Mouse (Mus musculus): ENCODE results near the gene Disc1.

Gene Disc1

DNA sequence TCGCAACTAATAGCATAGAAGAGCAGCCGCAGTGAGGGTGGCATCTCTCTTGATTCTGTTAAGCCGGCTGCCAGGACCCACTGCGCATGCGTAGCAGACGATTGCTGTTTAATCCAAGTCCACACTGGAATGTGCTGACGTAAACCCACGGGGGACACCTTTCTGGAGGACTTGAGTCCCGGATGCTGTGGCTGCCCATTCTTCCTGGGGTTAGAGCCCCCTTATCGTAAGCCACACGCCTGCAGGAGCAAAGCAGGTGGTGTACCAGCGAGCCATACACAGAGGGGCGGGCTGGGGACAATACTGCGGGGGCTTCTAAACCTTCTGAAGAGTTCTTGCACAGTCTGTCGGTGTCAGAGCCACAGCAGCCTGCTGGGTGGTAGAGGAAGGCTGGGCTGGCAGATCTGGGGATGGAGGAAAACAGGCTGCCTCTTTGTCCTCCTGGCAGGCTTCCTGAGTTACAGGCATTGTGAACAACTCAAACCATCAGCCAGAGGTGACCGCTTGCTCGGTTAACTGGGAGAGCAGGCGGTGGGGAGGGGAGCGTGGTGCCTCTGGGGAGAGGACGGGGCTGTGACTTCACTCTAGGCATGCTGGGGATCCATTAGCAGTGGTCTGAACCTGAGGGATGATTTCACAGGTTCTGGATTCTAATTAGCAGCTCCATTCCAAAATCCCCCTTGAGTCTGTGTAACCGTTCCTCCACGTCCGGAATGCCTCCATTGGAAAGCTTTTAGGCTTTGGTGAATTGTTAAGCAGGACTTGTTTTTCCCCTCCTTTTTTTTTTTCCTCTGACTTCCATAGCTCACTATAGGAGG is 200.4 kb downstream of the Disc1 start:
- ATAC-seq (ENCODE audit: insufficient number of reproducible peaks, low FRiP score, low TSS enrichment): peak; percentile 79

DNA sequence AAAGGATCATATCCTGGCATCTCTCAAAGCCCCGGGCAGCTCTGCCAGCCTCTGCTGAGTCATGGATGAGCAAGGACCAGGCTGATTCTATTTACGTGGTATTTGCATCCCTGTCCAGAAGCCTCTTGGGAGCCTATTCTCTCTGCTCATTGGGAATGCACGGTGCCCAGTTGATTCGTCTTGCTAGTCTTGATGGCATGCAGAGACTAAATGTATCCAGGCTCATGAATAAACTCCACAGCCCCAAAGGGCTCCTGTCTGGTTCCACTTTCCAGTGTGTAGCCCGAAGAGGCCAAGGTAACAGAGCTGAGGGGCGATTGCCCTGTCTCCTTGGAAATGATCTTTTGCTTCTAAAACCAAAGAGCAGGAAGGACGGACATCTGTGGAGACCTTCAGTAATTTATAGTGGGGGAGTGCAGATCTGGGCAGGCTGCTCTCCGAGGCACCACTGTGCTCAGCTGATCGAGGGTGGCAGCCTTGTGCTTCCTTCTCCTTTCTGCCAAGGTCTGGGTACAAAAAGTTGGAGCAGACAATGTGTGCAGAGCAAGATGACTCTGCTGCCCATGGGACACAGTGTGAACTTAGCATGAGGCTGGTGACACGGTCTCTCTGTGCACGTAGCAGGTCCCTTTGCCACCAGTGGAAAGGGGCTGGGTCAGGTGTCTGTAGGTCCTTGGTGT is 201.2 kb downstream of the Disc1 start:
- ATAC-seq (ENCODE audit: insufficient number of reproducible peaks, low FRiP score, low TSS enrichment): peak; percentile 59; the same call in 1 of the 2 replicates

DNA sequence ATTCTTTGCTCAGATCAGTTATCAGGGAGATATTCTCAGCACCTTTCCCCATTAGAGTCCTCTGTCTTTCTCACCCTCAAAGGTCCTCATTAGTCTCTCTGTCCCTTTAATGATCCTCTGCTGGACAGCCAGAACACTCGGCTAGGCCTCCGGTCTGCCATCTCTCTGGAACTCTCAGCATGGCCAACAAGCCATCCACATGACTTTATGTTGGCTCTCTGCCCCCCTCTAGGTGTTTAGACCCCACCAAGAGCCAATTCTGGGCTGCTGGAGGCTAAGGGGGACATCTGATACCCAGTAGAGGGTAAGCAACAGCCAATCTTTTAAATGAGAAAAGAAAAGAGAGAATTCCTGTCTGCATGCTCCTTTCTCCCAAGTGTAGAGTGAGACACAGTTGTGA is 203.7 kb downstream of the Disc1 start:
- ATAC-seq (ENCODE audit: insufficient number of reproducible peaks, low FRiP score, low TSS enrichment): no peak

DNA sequence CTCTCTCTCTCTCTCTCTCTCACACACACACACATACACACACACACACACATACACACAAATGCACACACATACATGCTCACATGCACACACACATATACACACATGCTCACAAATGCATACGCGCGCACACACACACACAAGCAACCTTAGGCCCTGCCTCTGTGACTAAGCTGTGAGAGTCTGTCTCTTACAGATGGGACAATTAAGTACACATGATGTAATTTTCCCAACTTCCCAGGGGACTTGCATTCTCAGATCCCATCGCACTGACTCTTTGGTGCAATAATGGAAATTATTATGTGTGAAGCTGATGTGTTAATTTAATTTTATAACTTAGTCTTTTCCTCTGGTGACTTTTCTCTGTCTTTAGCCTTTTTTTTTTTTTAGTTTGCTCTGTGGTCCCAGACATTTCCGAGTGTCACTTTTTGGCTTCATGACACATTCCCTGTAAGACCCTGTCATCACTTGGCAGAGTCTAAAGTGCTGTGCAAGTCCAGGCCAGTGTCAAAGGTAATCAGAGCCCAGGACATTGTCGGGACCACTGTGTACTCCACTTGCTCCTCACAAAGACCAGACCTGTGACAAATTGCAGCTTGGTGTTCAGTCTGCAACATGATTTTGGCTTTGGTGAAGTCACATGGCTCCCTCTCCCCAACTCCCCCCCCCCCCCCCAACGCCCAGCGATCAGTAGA is 205.0 kb downstream of the Disc1 start:
- no peak for ATAC-seq (ENCODE audit: insufficient number of reproducible peaks, low FRiP score, low TSS enrichment)

DNA sequence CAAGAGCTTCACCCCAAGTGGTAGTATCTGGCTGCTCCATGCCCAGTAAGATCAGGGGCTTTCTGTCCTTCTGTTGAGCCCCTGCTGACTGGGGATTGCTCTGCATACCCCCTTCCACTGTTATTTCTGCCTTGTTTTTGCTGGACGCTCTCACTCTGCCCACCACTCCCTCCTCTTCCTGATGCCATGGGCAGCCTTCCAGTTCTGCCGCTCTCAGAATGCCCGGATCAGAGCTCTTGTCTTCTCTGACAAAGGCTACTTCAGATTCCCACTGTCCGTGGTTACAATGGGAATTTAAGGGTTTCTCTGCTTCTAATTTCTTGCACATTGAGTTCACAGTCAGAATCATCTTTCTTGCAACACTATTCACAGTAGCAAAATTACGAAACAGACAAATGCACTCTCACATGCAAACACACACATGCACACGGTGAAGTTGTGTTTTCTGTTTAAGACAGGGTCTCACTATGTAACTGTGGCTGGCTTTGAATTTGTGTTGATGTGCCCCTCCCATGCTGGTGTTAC is 214.2 kb downstream of the Disc1 start:
- ATAC-seq (ENCODE audit: insufficient number of reproducible peaks, low FRiP score, low TSS enrichment): no peak

DNA sequence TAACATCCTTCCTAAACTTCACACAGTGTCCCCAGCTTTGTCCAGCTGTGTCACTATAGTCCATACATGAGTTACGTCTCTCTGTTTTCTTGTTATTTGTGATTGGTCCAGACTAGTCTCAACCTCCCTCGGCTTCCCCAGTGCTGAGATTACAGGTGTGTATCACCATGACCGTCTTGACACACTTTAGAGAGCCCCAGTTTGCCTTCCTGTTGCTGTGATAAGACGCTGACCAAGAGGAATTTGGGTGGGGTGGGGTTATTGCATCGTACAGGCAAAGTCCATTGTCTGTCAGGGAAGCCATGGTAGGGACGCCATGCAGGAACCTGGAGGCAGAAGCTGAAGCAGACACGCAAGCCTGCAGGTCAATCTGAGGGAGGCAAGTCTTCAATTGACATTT is 216.3 kb downstream of the Disc1 start:
- ATAC-seq (ENCODE audit: insufficient number of reproducible peaks, low FRiP score, low TSS enrichment): no peak

DNA sequence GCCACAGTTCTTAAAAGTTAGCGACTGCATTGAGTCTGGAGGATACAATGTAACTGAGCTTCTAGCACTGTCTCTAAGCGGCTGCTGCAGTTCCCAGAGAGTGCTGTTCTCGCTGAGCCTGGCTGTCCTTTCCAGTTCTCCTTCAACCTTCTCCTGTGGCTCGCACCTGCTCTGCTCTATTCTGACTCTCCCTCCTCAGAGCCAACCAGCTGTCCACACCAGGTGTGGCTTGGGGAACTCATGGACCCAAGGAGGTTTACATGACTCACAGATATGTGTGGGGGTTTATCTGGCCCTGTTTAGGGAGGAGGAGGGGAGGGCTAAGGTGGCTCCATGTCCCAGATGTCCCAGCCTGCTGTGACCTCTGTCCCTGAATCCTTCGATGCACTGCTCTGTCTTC is 217.4 kb downstream of the Disc1 start:
- ATAC-seq (ENCODE audit: insufficient number of reproducible peaks, low FRiP score, low TSS enrichment): no peak

DNA sequence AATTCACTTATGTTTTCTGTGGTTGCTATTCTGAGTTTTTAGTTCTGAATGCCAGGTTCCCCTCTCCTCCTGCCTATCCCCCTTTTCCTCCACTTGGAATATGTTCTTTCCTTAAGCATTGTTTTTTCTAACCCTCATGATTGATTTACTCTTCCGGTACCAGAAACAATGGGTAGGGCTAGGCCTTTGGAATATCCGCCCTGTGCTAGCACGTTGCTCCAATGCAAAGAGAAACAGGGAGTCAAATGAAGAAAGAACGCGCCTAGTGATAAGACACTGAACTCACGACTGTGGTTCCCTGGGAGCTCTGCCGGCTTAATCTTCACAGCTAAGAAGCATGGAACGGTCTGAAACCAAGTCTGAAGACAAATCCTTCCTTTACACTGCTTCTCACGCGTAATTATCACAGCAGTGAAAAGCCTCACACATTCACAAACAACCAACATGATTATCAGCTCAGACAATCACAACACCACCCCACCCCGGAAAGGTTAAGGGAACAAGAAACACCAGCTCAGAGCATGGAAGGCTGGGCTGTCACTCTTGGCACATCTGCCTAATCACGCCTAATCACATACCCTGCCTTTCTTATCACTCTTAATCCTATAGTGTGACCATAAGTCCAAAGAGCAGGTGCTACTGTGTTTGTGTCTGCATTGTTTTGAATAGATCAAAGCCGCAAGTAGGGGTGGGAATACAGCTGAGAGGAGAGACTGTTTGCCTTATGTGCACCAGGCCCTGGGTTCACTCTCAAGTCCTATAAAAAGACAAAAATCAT is 218.3 kb downstream of the Disc1 start:
- no peak for ATAC-seq (ENCODE audit: insufficient number of reproducible peaks, low FRiP score, low TSS enrichment)

DNA sequence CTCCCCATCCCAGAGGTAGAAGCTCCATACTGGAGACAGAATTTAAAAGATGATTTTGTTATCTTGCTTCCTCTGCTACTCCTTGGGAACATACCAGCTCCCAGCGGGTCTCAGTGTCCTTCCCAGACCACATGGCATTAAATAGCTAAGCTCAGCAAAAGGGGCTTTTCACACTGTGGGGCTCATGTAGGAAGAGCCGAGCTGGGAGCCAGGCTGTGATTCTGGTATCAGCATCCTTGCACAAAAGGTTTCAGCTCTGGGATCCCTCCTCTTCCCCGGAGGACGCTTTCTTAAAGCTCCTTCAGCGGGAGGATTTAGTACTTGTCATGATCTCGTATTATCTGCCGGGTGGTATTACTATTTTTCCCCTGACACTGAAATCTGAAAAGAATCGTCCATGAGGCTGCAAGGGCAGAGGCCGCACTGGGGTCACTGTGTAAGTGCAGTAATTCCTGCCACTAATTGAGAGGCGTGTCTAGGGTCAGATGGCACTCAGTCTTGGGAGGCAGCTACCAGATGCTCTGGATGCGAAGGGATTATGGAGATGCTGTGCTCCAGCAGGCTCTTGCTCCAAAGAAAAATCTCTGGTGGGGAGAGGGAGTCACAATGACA is 223.2 kb downstream of the Disc1 start:
- ATAC-seq (ENCODE audit: insufficient number of reproducible peaks, low FRiP score, low TSS enrichment): no peak

DNA sequence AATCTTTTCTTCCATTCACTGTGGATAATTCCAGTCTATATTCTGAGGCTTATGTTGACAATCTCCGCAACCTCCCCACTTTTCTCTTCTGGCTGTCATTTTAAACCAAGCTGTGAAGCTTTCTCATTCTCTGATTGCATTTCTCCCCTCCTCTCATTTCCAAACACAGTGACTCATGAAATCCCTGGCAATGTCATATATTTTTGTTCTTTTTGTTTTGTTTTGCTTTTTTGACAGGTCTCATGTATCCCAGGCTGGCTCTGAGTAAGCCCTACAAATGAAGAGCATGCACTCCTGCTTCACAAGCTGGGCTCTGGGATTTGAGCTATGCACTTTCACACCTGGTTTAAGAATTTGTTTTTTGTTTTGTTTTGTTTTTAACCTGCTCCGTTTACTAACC is 225.2 kb downstream of the Disc1 start:
- ATAC-seq (ENCODE audit: insufficient number of reproducible peaks, low FRiP score, low TSS enrichment): no peak

DNA sequence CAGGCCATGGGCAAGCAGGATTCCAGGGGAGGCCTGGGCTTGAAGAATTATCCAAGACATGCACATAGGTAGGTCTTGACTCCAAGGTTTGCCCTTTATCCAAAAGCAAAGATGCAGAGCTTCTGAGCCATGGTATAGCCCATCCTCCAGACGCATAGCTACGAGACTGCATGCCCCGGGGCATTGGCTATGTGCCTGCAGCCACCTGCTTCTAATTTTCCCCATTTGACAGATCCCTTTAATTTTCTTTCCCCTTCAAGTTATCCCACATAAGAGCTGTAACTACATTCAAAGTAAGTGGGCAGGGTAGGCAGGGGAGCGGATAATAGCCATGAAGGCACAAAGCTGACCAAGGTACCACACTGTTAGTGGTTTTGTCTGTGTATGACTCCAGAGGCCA is 225.9 kb downstream of the Disc1 start:
- ATAC-seq (ENCODE audit: insufficient number of reproducible peaks, low FRiP score, low TSS enrichment): no peak

DNA sequence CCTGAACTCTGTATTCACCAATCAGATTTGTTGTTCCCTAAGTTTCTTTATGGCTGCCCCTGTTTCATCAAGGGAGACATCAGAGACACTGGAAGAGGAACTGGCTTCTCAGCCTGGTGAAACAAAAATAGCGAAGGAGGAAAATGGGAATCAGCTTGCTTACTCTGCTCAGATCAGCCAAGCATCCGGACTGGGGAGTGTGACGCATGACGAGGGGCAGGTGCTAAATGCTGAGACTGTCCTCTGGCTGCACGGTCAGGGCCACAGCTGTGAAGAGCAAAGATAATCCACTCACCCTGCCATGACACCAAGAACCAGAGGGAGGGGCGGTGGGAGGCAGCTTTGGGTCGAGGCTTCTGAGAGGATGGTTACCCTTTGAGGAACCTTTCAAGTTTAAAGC is 228.5 kb downstream of the Disc1 start:
- no peak for ATAC-seq (ENCODE audit: insufficient number of reproducible peaks, low FRiP score, low TSS enrichment)

DNA sequence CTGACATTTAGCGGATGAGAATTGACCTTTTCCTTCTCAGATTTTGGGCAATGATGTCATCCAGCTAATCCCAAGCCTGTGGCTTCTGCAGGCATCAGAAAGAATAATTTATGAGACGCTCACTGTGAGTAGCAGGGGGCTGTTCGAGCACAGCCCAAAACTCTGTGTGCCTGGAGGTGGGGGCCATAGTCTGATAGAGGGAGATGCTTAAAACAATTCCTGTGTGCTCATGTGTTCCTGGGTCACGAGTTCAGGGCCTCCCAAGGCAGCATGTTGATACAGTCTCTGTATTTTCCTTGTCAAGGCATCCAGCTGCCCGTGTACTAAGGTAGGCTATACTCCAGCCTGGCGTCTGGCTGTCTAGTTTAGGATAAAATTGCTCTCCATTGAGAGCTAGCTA is 229.5 kb downstream of the Disc1 start:
- ATAC-seq (ENCODE audit: insufficient number of reproducible peaks, low FRiP score, low TSS enrichment): no peak

DNA sequence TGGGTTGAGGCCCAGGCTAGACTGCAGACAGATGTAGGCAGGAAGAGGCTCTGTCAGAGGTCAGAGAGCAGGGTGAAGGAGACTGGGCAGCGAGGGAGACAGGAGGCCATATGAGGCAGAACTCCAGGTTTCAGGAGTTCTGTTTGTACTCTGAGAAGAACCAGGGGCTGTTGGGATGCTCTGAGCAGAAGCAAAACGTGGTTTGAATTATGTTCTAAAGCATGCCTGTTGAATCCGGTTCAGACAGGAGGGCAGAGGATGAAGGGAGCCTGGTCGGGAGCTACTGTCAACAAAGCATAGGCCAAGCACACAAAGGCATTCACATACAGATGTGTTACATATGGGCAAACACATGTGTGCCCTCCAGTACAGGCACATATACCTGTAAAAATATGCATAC is 230.9 kb downstream of the Disc1 start:
- no peak for ATAC-seq (ENCODE audit: insufficient number of reproducible peaks, low FRiP score, low TSS enrichment)

DNA sequence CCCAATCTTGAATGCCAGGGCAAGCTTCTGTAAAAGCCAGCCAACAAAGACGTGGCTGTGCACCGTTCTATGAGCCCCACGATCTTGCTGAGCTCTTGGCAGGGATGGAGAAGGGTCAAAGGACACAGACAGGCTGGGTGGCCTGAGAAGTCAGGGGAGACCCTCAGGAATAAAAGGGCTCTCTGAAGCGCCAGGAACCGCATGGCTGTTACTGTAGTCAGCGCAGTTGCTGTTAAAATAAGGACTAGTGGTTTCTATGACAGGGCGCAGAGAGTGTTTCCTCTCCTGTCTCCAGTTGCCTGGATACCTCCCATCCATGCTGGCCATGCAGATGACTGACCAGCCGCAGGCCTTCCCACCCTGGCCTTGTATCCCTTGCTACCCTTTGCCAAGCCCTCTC is 231.4 kb downstream of the Disc1 start:
- ATAC-seq (ENCODE audit: insufficient number of reproducible peaks, low FRiP score, low TSS enrichment): no peak

DNA sequence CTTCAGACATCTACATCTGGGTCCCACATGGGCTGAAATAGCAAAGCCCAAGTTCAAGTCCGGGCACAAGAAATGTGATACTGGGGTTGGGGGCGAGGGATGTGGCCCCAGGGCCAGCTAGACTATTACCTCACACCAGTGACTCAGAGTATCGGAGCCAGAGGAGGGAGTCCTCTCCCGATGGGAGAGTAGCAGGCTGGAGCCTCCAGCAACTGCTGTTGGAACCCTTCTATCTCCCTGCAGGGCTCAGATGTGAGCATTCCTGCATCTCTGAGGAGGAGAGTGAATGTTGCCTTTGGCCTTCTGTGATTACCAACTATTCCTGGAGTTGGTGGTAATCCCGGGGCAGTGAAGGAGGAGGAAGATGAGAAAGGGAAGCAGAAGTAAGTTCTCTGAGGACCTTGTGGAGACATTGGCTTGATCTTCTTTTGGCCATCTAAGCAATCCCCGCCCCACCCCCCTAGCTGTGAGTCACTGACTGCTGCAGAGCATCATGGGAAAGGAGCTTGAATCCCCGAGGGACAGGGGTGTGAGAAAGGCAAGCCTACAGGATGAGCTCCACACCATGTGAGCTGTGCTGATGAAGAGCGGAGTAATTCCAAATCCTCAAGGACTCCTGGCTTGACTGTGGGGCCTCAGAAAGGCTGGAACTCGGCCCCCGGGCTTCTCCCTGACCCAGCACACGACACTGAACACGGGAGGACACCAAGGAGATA is 232.1 kb downstream of the Disc1 start:
- no peak for ATAC-seq (ENCODE audit: insufficient number of reproducible peaks, low FRiP score, low TSS enrichment)

DNA sequence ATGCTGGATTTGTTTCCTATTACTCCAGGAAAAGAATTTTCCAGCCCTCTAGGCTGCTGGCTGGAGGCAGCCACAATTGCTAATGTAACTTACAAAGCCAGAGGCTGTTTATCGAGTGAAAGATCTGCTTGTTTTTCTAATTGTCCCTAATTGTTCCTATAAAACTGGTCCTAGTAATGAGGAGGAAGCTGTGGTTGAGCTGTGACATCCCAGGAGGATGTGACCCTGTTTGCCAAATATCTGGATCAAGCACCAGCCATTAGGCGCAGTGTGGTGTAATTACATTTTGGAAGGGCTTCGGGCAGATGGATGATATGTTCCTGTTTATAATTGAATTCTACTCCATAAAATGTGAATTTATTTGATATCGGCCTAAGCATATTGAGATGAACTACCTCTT is 233.3 kb downstream of the Disc1 start:
- ATAC-seq (ENCODE audit: insufficient number of reproducible peaks, low FRiP score, low TSS enrichment): no peak

DNA sequence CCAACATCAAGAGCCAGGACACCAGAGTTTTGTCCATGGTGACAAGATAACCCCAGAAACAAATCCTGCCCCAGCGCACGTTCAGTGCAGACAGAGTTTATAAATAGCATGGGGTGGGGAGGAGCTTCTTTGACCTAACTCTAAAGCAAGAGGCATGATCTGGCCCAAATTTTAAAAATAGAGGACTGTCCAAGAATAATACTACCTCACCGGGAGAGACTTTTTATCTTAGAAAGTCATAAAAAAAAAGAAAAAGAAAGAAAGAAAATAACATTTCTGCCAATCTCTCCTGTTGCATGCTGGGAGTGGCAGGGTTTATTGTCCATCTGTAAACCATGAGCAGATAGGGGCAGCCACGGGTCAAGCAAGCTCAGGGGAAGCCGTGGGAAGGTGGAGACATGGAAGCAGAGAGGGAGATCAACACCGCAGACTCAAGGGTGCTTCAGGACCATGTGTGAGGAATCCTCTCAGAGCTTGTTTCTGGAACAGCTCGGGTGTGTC is 233.9 kb downstream of the Disc1 start:
- ATAC-seq (ENCODE audit: insufficient number of reproducible peaks, low FRiP score, low TSS enrichment): no peak

DNA sequence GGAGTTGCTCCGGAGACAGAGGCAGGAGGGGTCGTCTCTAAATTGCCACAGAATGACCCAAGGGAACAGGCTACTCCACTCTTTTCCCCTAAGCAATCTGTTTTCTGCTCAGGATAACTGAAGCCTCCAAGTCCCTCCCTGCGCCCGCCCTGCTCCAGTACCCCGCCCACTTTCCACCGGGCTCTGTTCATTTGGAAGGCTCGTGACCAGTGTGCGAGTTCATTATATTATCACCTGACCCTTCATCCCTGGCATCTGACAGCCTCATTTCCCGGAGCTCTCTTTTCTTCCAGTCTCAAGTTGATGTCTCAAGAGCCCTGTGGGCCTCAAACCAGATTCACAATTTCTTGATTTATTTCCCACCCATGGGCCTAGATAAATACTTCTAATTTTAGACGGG is 237.5 kb downstream of the Disc1 start:
- no peak for ATAC-seq (ENCODE audit: insufficient number of reproducible peaks, low FRiP score, low TSS enrichment)
